Mouse (Mus musculus) neural tube, embryonic 14.5 days (tissue): ENCODE measurements around the gene Slc4a8. TPM values are rescaled to one million over a fixed set of nuclear protein-coding genes. Genes with fewer than 3 reads are reported as not detected.

Experiments used
- ATAC-seq: fragments of 200-750 bp; cut with Nextera tagmentation; 2 replicates; pipeline ENCODE4 v1.8.0; 2017; ENCODE audit warnings: low read depth, mild to moderate bottlenecking, moderate TSS enrichment, moderate library complexity
- H3K27ac ChIP-seq: fragments of 300-500 bp; sonication (generic); 2 replicates; pipeline ENCODE4 v1.5.1; 2014; ENCODE audit warnings: low read depth, mild to moderate bottlenecking, control low read depth, low read length, moderate library complexity, mixed read lengths
- H3K27me3 ChIP-seq: fragments of 300-500 bp; sonication (generic); 2 replicates; pipeline ENCODE4 v1.6.1; 2014; ENCODE audit warnings: low read length; ENCODE audit not compliant: control insufficient read depth, insufficient read depth
- H3K36me3 ChIP-seq: fragments of 300-500 bp; sonication (generic); 2 replicates; pipeline ENCODE4 v1.6.1; 2014; ENCODE audit warnings: low read length, mixed read lengths; ENCODE audit not compliant: control insufficient read depth, insufficient read depth
- H3K4me1 ChIP-seq: fragments of 300-500 bp; sonication (generic); 2 replicates; pipeline ENCODE4 v1.6.1; 2014; ENCODE audit warnings: low read length; ENCODE audit not compliant: control insufficient read depth, insufficient read depth
- H3K4me2 ChIP-seq: fragments of 300-500 bp; sonication (generic); 2 replicates; pipeline ENCODE4 v1.6.1; 2014; ENCODE audit warnings: mild to moderate bottlenecking, low read depth, low read length, control low read depth
- H3K4me3 ChIP-seq: fragments of 300-500 bp; sonication (generic); 2 replicates; pipeline ENCODE4 v1.5.1; 2014; ENCODE audit warnings: low read depth, low read length, control low read depth, mixed read lengths
- H3K9ac ChIP-seq: fragments of 300-500 bp; sonication (generic); replicated peaks from 2 replicates; pipeline ENCODE4 v1.6.1; 2014; ENCODE audit warnings: low read depth, mild to moderate bottlenecking, control low read depth, low read length, mixed read lengths
- H3K9me3 ChIP-seq: fragments of 300-500 bp; sonication (generic); 2 replicates; pipeline ENCODE4 v1.6.1; 2016; ENCODE audit warnings: low read length; ENCODE audit not compliant: control insufficient read depth
- WGBS: fragments of 180-500 bp; shearing (Covaris S2); extraction: QIAGEN DNeasy Blood & Tissue Kit; methylation state at CpG from one replicate; pipeline ENCODE4 v1.1.7; 2014; 5-methylcytosine and 5-hydroxymethylcytosine counted together
- polyA plus RNA-seq: library from polyadenylated mRNA; unstranded; fragments of >200 nt; fragmentation: Nextera tagmentation; extraction: Ambion mirVana; gene quantifications from 2 replicates; pipeline ENCODE4 v1.2.1, GENCODE M21; 2014

Slc4a8 gene
- polyA plus RNA-seq, 1 experiment from 2014 or later = 30.5 TPM

DNA sequence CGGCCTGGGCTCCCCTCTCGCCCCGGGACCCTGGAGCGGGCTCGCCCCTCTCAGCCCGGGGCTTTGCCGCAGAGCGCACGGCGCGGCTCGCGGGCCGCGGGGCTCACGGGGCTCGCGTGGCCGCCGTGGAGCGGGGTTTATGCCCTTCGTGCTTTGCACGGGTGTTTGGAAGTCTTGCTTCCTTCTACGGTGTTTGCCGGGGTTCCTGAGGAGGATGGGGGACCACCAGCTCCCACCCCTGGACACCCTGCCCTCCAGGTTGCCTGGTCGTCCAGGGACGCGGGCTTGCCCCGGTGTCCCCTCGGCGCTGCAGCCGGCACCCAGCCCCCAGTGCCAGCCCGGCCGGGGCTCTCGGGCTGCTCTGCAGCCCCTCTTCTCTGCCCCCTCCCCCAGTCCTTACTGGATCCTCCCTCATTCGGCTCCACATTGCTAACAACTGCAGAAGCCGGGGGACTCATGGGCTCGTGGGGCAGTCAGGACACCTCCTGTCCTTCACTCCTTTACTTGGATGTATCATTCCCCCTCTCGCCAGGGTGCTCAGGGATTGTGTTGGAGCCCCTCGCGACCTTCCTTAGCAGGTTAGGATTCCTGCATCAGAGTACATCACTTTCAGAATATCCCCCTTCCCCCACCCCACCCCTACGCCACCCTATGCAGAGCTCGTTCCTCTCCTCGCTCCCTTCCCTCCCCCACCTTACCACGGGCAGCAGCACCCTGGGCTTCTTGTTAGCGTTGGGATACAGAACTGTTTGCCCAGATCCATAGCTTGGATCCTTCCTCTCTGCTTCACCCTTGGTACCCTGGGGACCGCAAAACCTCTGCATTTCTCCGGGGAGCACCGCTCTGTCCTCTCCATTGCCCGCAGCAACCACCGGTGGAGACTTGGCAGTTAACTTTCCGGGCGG, 109.8 kb downstream of the Slc4a8 start:
- Histone ChIP-seq H3K9me3 (no peaks in the 10 kb centered on the region), H3K27ac (peak overlapping the region; percentile 87), H3K4me1 (peaks cover 9% of the 10 kb centered on the region), H3K4me3 (peak overlapping the region; percentile 85), H3K9ac (peak overlapping the region; percentile 87), H3K27me3 (no peaks in the 10 kb centered on the region; the same call in 1 of the 2 replicates), H3K36me3 (no peaks in the 10 kb centered on the region), H3K4me2 (peak overlapping the region; percentile 81)
- ATAC-seq = peak; percentile 67
- under 1% methylated on average over 51 of the region's 53 CpGs for WGBS

GRCm38 (mm10) chr15:100873155-100873554, 111.6 kb downstream of the Slc4a8 start:
- Histone ChIP-seq H3K9me3 (no peaks in the 10 kb centered on the region), H3K27me3 (no peaks in the 10 kb centered on the region; the same call in 1 of the 2 replicates), H3K4me1 (peaks cover 9% of the 10 kb centered on the region), H3K4me2 (peak overlapping the region; percentile 81), H3K9ac (peak overlapping the region; percentile 25), H3K27ac (no peak overlapping the region), H3K36me3 (no peaks in the 10 kb centered on the region), H3K4me3 (peak overlapping the region; percentile 85)
- ATAC-seq = no peak
- 3% methylated on average over 16 of the region's 16 CpGs for WGBS

Other genes with a start within 250 kb of the Slc4a8 start
- gene Tfcp2, start 209.7 kb upstream of the Slc4a8 start, polyA plus RNA-seq = 32.0 and 33.4 TPM in 2 replicates
- gene Pou6f1, start 161.8 kb upstream of the Slc4a8 start, polyA plus RNA-seq = 47.6 and 49.7 TPM in 2 replicates
- gene Dazap2, start 146.4 kb upstream of the Slc4a8 start, polyA plus RNA-seq = 138 and 142 TPM in 2 replicates
- gene Smagp, start 124.8 kb upstream of the Slc4a8 start, polyA plus RNA-seq = 1.7 and 3.8 TPM in 2 replicates
- gene Bin2, start 92.2 kb upstream of the Slc4a8 start, polyA plus RNA-seq = 1.4 and 2.9 TPM in 2 replicates
- gene Cela1, start 73.8 kb upstream of the Slc4a8 start, polyA plus RNA-seq = 1.7 and 1.9 TPM in 2 replicates
- gene Galnt6, start 32.4 kb upstream of the Slc4a8 start, polyA plus RNA-seq = 0.15 and 0.53 TPM in 2 replicates
- 25.6 and 35.2 TPM in 2 replicates for gene Scn8a, start 108.1 kb downstream of the Slc4a8 start, polyA plus RNA-seq